Mouse (Mus musculus) left cerebral cortex, adult 2 months (tissue): Measurements from ENCODE around the gene Ell. TPM values are rescaled to one million over a fixed set of nuclear protein-coding genes. Genes with fewer than 3 reads are reported as not detected.

ENCODE experiments used
- DNase-seq, 2 experiments: peaks; one replicate each; pipeline ENCODE4 v3.0.0; 2021 to 2022; ENCODE audit warnings: low spot score in 2 of 2, mixed read lengths in 1 of 2; ENCODE audit errors: extremely low spot score in 1 of 2
- H3K27ac ChIP-seq: fragments of 200-600 bp; 2 replicates; pipeline ENCODE4 v1.8.1; 2022
- H3K4me3 ChIP-seq: fragments of 200-600 bp; 2 replicates; pipeline ENCODE4 v1.8.1; 2022
- CTCF ChIP-seq: fragments of 200-600 bp; IDR thresholded peaks from 2 replicates; pipeline ENCODE4 v1.8.1; 2022; ENCODE audit warnings: antibody characterized with exemption, mild to moderate bottlenecking, moderate library complexity
- intact Hi-C: fragments of 180-260 bp; cut with DNase I; formaldehyde crosslinking; loops from one replicate; pipeline ENCODE4 v1.15.1; 2025
- total RNA-seq, 2 experiments: library from RNA; stranded (reverse); gene quantifications; 2 replicates each; pipeline ENCODE4 v1.2.3; 2021

The Ell gene
- total RNA-seq, 2 experiments from 2014 or later, result 18.6 to 20.8 TPM

- intact Hi-C loops, result no loop called here
- H3K4me3 ChIP-seq, result peak overlapping the region; percentile 98
- DNase-seq, result no peak
- peak overlapping the region; percentile 97 for H3K27ac ChIP-seq
- TF ChIP-seq CTCF, result no peak
These were observed 67.7 kb downstream of the Ell start for GRCm38 (mm10) chr8:70606780-70607602.

DNA sequence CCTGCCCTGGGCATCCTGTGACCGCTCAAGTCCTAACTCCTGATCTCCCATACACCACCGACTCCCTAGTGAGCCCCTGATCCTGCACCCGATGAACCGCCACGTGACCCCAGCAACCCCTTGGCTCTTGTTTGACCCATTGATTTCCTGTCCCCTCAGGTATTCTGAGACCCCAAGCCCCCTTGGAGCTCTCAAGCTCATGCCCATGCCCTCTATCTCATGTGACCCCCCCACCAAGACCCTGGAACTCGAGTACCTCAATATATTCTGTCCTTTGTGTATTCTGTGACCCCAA lies 68.3 kb downstream of the Ell start:
- no peak for DNase-seq
- TF ChIP-seq CTCF, result no peak
- intact Hi-C loops, result no loop called here
- Histone ChIP-seq H3K4me3 (peak overlapping the region; percentile 98), H3K27ac (peak overlapping the region; percentile 97)

- Histone ChIP-seq H3K27ac (peak overlapping the region; percentile 97), H3K4me3 (peak overlapping the region; percentile 98)
- no peak for TF ChIP-seq CTCF
- DNase-seq, result peak in 1 of 2 experiments; percentile 59
- intact Hi-C loops, result no loop called here
These were observed 68.9 kb downstream of the Ell start for GRCm38 (mm10) chr8:70607898-70608748.

GRCm38 (mm10) chr8:70608749-70609367 lies 69.6 kb downstream of the Ell start, which contains the start of gene Ssbp4:
TSS of gene Ssbp4 (minus strand) at chr8:70608872.
- no peak for DNase-seq
- intact Hi-C loops, result loop anchor here (1.0 kb wide), 1 partner anchor 34 kb away; no protein-coding TSS in a partner anchor
- TF ChIP-seq CTCF, result no peak
- Histone ChIP-seq H3K27ac (peak within 1 kb of the TSS; percentile 97), H3K4me3 (peak within 1 kb of the TSS; percentile 98)

DNA sequence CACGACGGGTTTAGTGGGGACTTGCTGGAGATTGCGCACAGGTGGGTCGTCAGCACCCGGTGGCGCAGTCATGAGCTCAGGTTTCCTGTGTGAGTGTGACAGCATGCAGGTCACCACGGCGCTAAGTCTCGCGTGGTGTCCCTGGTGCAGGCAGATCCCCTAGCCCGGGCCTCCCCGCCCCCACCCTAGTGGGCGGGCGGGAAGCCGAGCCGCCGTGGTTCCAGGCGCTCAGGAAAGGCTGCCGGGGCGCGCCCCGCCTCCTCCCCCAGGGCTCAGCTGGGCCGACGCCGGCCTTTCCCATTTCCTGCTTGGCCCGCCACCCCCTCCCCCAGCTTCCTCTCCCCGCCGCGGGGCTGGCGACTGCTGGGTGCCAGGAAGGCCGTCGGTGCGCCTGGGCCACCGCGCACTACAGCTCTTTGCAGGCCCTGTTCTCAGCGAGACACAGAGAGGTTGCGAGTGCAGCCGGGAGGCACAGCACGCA lies 70.2 kb downstream of the Ell start:
- peak; percentile 67 to 77 for DNase-seq
- H3K4me3 ChIP-seq, result peak overlapping the region; percentile 46
- intact Hi-C loops, result loop anchor here (1.0 kb wide), 1 partner anchor 34 kb away; no protein-coding TSS in a partner anchor
- H3K27ac ChIP-seq, result peak overlapping the region; percentile 97
- no peak for TF ChIP-seq CTCF

- no peak for TF ChIP-seq CTCF
- peak overlapping the region; percentile 97 for H3K27ac ChIP-seq
- intact Hi-C loops, result loop anchor here (1.0 kb wide), 2 partner anchors 35 to 88 kb away; partner anchors contain the start of gene Jund
- peak; percentile 85 to 89 for DNase-seq
- H3K4me3 ChIP-seq, result peak overlapping the region; percentile 46
These were observed 70.9 kb downstream of the Ell start for GRCm38 (mm10) chr8:70609849-70610795.

GRCm38 (mm10) chr8:70610796-70611771 lies 71.8 kb downstream of the Ell start:
- TF ChIP-seq CTCF, result peak; percentile 85
- peak overlapping the region; percentile 97 for H3K27ac ChIP-seq
- intact Hi-C loops, result loop anchor here (1.0 kb wide), 2 partner anchors 87 to 144 kb away; partner anchors contain the start of gene Jund
- peak; percentile 77 to 84 for DNase-seq
- H3K4me3 ChIP-seq, result peak overlapping the region; percentile 45

- intact Hi-C loops, result loop anchor here (1.0 to 2.0 kb wide), 3 partner anchors 17 to 143 kb away; no protein-coding TSS in a partner anchor
- DNase-seq, result peak; percentile 83 to 89
- Histone ChIP-seq H3K4me3 (peak overlapping the region; percentile 45), H3K27ac (peak overlapping the region; percentile 97)
- TF ChIP-seq CTCF, result peak; percentile 96
These were observed 72.6 kb downstream of the Ell start for GRCm38 (mm10) chr8:70611849-70612248.

DNA sequence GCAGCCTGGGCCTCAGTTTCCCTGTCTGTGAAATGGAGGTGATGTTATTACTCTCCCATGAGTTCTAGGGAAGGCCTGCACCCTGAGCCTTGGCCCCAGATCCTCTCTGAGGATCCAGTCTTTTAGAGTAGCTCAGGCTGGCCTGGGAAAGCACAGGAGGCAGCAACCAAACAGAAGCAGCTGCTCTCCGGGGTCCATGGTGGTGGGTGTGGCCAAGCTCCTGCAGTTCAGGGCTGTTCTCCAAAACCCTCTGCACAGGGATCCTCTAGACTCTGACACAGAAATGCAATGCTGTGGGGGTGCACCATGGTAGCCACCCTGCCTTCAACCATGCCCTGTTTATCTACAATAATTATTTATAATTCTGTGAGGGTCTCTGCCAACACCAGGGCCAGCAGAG lies 74.5 kb downstream of the Ell start:
- TF ChIP-seq CTCF, result no peak
- no peak for DNase-seq
- intact Hi-C loops, result loop anchor here (2.0 kb wide), 2 partner anchors 15 to 37 kb away; no protein-coding TSS in a partner anchor
- no peak overlapping the region for H3K27ac ChIP-seq
- H3K4me3 ChIP-seq, result no peak overlapping the region
